17 mouse cellular contexts compared by ENCODE assay signal in the genomic region with DNA sequence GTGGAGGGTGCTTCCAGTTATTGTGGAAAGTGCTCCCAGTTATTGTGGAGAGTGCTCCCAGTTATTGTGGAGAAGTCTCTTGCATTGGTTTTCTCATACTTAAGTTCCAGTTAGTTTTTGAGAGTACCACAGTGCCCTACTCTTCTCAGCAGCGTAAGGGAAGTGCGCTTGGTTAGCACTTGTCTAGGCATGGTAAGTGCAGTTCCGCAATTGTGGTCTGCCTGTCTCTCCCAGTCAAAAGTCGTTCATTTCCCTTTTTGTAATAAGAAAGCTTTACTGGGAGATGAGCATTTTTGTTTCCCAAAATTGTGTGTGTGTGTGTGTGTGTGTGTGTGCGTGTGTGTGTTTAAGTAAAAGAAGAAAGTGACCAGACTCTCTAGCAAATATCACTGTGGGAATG. TPM values are rescaled to one million over a fixed set of nuclear protein-coding genes. Genes with fewer than 3 reads are reported as not detected.
A peak's percentile ranks its signal among the peaks of the same experiment; 100 is the strongest.
DNase-seq lines count a peak whose midpoint lies in the region; ATAC-seq and TF ChIP-seq lines count a peak whose summit lies in the region.
"Had no signal": no experiment of that assay in that cellular context is flagged by ENCODE, and none has a peak within 500 bp of the region (broad histone marks: within the 10 kb centered on the region; RNA-seq: fewer than 3 reads in every experiment).

No protein-coding gene starts in this region.

- H3K27ac ChIP-seq in liver, adult 2 months (replicated peaks; ENCODE audit: insufficient read depth, low read depth, low read length) = no peak overlapping the region
- H3K27ac ChIP-seq in liver, embryonic 11.5 days (ENCODE audit: low read depth, low read length) = no peak overlapping the region
- H3K27ac ChIP-seq in CH12.LX (ENCODE audit: insufficient read depth, low read depth) = peak overlapping the region; percentile 82
- H3K27ac ChIP-seq: hindbrain, embryonic 15.5 days; liver, embryonic 15.5 days had no signal

- no peaks in the 10 kb centered on the region for H3K36me3 ChIP-seq in liver, adult 2 months (ENCODE audit: control insufficient read depth, insufficient read depth, low read length)
- H3K36me3 ChIP-seq in liver, embryonic 11.5 days (ENCODE audit: control insufficient read depth, insufficient read depth, low read length) = no peaks in the 10 kb centered on the region
- H3K36me3 ChIP-seq in CH12.LX (replicated peaks in 1 of 2; ENCODE audit: control insufficient read depth in 1 of 2, insufficient read depth in 1 of 2, low read length in 1 of 2) = peaks cover 10 to 52% of the 10 kb centered on the region in 2 experiments
- H3K36me3 ChIP-seq: hindbrain, embryonic 15.5 days; liver, embryonic 15.5 days had no signal

- in situ Hi-C loops in CH12.LX (cut with MboI; ENCODE audit: low pct_ligation_motif_present, low pct_unique_long_range_greater_than_20kb, low sequenced_read_pairs) = no loop called here

- H3K79me2 ChIP-seq in liver, adult 2 months (ENCODE audit: control insufficient read depth, insufficient read depth, low read length) = 0 out of 2 replicates have a peak, but pooled peaks cover 3% of the 10 kb centered on the region
- H3K79me2 ChIP-seq in CH12.LX (replicated peaks; ENCODE audit: control insufficient read depth, extremely low read depth, insufficient read depth, poor library complexity, severe bottlenecking) = peaks cover 38% of the 10 kb centered on the region

- dilution Hi-C loops in CH12.LX (cut with MboI; ENCODE audit: extremely low pct_ligation_motif_present, extremely low pct_unique_long_range_greater_than_20kb, low sequenced_read_pairs) = no loop called here

- H3K27me3 ChIP-seq in liver, adult 2 months (ENCODE audit: control insufficient read depth, insufficient read depth, low read length) = no peaks in the 10 kb centered on the region
- H3K27me3 ChIP-seq in liver, embryonic 11.5 days (replicated peaks; ENCODE audit: control insufficient read depth, insufficient read depth, low read length) = no peaks in the 10 kb centered on the region
- H3K27me3 ChIP-seq in CH12.LX (replicated peaks) = no peaks in the 10 kb centered on the region
- H3K27me3 ChIP-seq: hindbrain, embryonic 15.5 days; liver, embryonic 15.5 days had no signal

- DNase-seq in liver, adult 2 months (ENCODE audit: extremely low read depth, low read depth, low spot score) = peak; percentile 41
- no peak for DNase-seq in liver, embryonic 11.5 days (ENCODE audit: low spot score)
- DNase-seq in CH12.LX (ENCODE audit: extremely low read depth) = peak; percentile 84
- peak; percentile 33 for DNase-seq in c-Kit-positive CD71-negative TER-119-negative erythroid progenitor cells, embryonic 14.5 days (ENCODE audit: low read depth)
- DNase-seq in frontal cortex, postnatal 14 days (ENCODE audit: low spot score in 2 of 2) = no peak
- no peak for DNase-seq in frontal cortex, postnatal 25 days (ENCODE audit: low spot score in 2 of 2)
- no peak for DNase-seq in right cerebral cortex, postnatal 10 days (ENCODE audit: low spot score in 2 of 2)
- DNase-seq: adrenal gland, adult 8-10 months; cerebellum, postnatal 10 days; kidney, adult 11 months; kidney, postnatal 25 days; thymus, adult 2 months had no signal

- H3K9me3 ChIP-seq in liver, embryonic 11.5 days (ENCODE audit: control insufficient read depth, low read length) = no peaks in the 10 kb centered on the region
- no peaks in the 10 kb centered on the region for H3K9me3 ChIP-seq in CH12.LX (replicated peaks; ENCODE audit: low read length)
- H3K9me3 ChIP-seq: hindbrain, embryonic 15.5 days; liver, embryonic 15.5 days had no signal

- no peak for TF ChIP-seq POLR2A in liver, adult 2 months (IDR thresholded peaks at IDR 0.05; ENCODE audit: extremely low read depth, insufficient read depth, low read length)
- TF ChIP-seq POLR2A in CH12.LX (IDR thresholded peaks at IDR 0.05; ENCODE audit: low read depth, low read length) = peak; percentile 35; the same call in 1 of the 2 replicates

- H3K4me2 ChIP-seq in liver, embryonic 11.5 days = no peak overlapping the region
- peak overlapping the region; percentile 85 for H3K4me2 ChIP-seq in CH12.LX (ENCODE audit: insufficient read depth, low read depth, poor library complexity, severe bottlenecking)
- H3K4me2 ChIP-seq: hindbrain, embryonic 15.5 days; liver, embryonic 15.5 days; midbrain, embryonic 11.5 days had no signal

- whole genome bisulfite sequencing in liver, adult 2 months = 77% methylated on average over 5 of the region's 5 CpGs
- WGBS in liver, embryonic 11.5 days = 55% methylated on average over 5 of the region's 5 CpGs

- no peak for ATAC-seq in liver, embryonic 11.5 days (replicated peaks; ENCODE audit: low FRiP score)
- ATAC-seq in megakaryocyte-erythroid progenitor cell, adult 5-6 weeks (replicated peaks; ENCODE audit: low FRiP score, low TSS enrichment, poor library complexity, severe bottlenecking) = 0 out of 2 replicates have a peak, but pooled peaks have one; percentile 50

- H3K9ac ChIP-seq in liver, adult 2 months (ENCODE audit: low read depth, low read length) = no peak overlapping the region
- no peak overlapping the region for H3K9ac ChIP-seq in liver, embryonic 11.5 days (ENCODE audit: low read depth, low read length)
- H3K9ac ChIP-seq in CH12.LX (ENCODE audit: insufficient read depth, low read depth) = no peak overlapping the region; the same call in 1 of the 2 replicates
- H3K9ac ChIP-seq: hindbrain, embryonic 15.5 days; liver, embryonic 15.5 days had no signal

- H3K4me3 ChIP-seq in liver, adult 2 months (ENCODE audit: insufficient read depth, low read depth, low read length) = no peak overlapping the region
- H3K4me3 ChIP-seq in liver, embryonic 11.5 days (ENCODE audit: low read depth, low read length) = no peak overlapping the region
- no peak overlapping the region for H3K4me3 ChIP-seq in CH12.LX (replicated peaks in 1 of 3; ENCODE audit: low read depth in 2 of 3, low read length in 2 of 3, poor library complexity in 1 of 3)
- H3K4me3 ChIP-seq: hindbrain, embryonic 15.5 days; liver, embryonic 15.5 days had no signal

- H3K4me1 ChIP-seq in liver, adult 2 months (ENCODE audit: control insufficient read depth, insufficient read depth, low read length) = 0 out of 2 replicates have a peak, but pooled peaks cover 2% of the 10 kb centered on the region
- H3K4me1 ChIP-seq in liver, embryonic 11.5 days (replicated peaks; ENCODE audit: control insufficient read depth, insufficient read depth, low read length) = no peaks in the 10 kb centered on the region
- H3K4me1 ChIP-seq in CH12.LX (ENCODE audit: control insufficient read depth in 1 of 2, insufficient read depth in 2 of 2) = peaks cover 41 to 93% of the 10 kb centered on the region in 2 experiments

- no peak for TF ChIP-seq CTCF in liver, adult 2 months (IDR thresholded peaks at IDR 0.05; ENCODE audit: low read depth, low read length)
- TF ChIP-seq CTCF in CH12.LX (conservative IDR thresholded peaks at IDR 0.05 in 1 of 2, IDR thresholded peaks at IDR 0.05 in 1 of 2; ENCODE audit: low read depth in 2 of 2, low read length in 2 of 2) = no peak

- TF ChIP-seq RAD21 in CH12.LX (IDR thresholded peaks at IDR 0.05; ENCODE audit: low read depth, low read length) = no peak; the same call in 1 of the 2 replicates

- peak; percentile 92 for TF ChIP-seq EP300 in CH12.LX (IDR thresholded peaks at IDR 0.05; ENCODE audit: low read length)

TF ChIP-seq in CH12.LX, 34 proteins besides CTCF, POLR2A, EP300 and RAD21:
- TF ChIP-seq MEF2A (IDR thresholded peaks at IDR 0.05; ENCODE audit: borderline replicate concordance, low read depth, low read length) (peak; percentile 70; the same call in 1 of the 2 replicates), ZMIZ1 (IDR thresholded peaks at IDR 0.05; ENCODE audit: low read depth, low read length) (no peak), UBTF (IDR thresholded peaks at IDR 0.05; ENCODE audit: low read depth, low read length) (no peak), ZNF384 (IDR thresholded peaks at IDR 0.05; ENCODE audit: low read depth, low read length) (no peak), USF2 (conservative IDR thresholded peaks at IDR 0.05; ENCODE audit: low read depth, low read length) (no peak), SIN3A (IDR thresholded peaks at IDR 0.05; ENCODE audit: low read length) (peak; percentile 59; the same call in 1 of the 2 replicates), CHD2 (IDR thresholded peaks at IDR 0.05; ENCODE audit: low read length) (no peak), ETS1 (conservative IDR thresholded peaks at IDR 0.05; ENCODE audit: low read depth, low read length) (peak; percentile 78), GABPA (IDR thresholded peaks at IDR 0.05; ENCODE audit: insufficient replicate concordance, low read depth, low read length) (no peak), BHLHE40 (IDR thresholded peaks at IDR 0.05; ENCODE audit: low read depth, low read length) (peak; percentile 63), SMC3 (IDR thresholded peaks at IDR 0.05; ENCODE audit: low read depth, low read length) (no peak), USF1 (IDR thresholded peaks at IDR 0.05; ENCODE audit: low read depth, low read length) (no peak), RCOR1 (conservative IDR thresholded peaks at IDR 0.05; ENCODE audit: low read depth, low read length) (no peak), ZKSCAN1 (IDR thresholded peaks at IDR 0.05; ENCODE audit: borderline replicate concordance, low read depth, low read length) (no peak), IRF4 (IDR thresholded peaks at IDR 0.05; ENCODE audit: low read depth, low read length) (peak; percentile 86), CHD1 (IDR thresholded peaks at IDR 0.05; ENCODE audit: low read depth, low read length) (peak; percentile 82; the same call in 1 of the 2 replicates), TCF12 (IDR thresholded peaks at IDR 0.05; ENCODE audit: low read depth, low read length) (peak; percentile 81), ELF1 (IDR thresholded peaks at IDR 0.05; ENCODE audit: low read depth, low read length) (peak; percentile 70), KAT2A (IDR thresholded peaks at IDR 0.05; ENCODE audit: insufficient replicate concordance, low read length) (no peak), MXI1 (IDR thresholded peaks at IDR 0.05; ENCODE audit: low read depth, low read length) (no peak), MAZ (IDR thresholded peaks at IDR 0.05; ENCODE audit: low read depth, low read length) (no peak), JUND (conservative IDR thresholded peaks at IDR 0.05; ENCODE audit: low read depth, low read length) (no peak)

RNA-seq across cellular contexts. Expression of gene Arhgap24, which starts 17.6 kb away (rescaled TPM):
- total RNA-seq in liver, adult 2 months (2014; rRNA removed) = 6.3 and 6.9 TPM in 2 replicates
- 4.6 and 4.7 TPM in 2 replicates for polyA plus RNA-seq in liver, adult 2 months (2012; rRNA removed)
- polyA plus RNA-seq in liver, embryonic 11.5 days (2014; fragmentation: Nextera tagmentation; extraction: Ambion mirVana) = 5.0 and 5.3 TPM in 2 replicates
- total RNA-seq in CH12.LX (2012; rRNA removed) (23.5 and 34.7 TPM in 2 replicates), CH12.LX (2014; rRNA removed) (45.8 and 47.9 TPM in 2 replicates)
- 51.6 and 53.7 TPM in 2 replicates for polyA plus RNA-seq in CH12.LX (2012; ENCODE audit: insufficient read length, low read depth)
- not detected in 2 replicates for total RNA-seq in megakaryocyte-erythroid progenitor cell, adult 5-6 weeks (2014; fragmentation: Nextera tagmentation)
- not detected in 2 replicates for total RNA-seq in megakaryocyte-erythroid progenitor cell, adult 5-6 weeks (2017)
- total RNA-seq: MEL had no signal

Comparison
In these comparisons a context has a peak if more than half of its experiments do, and no peak if none do; other contexts are left out.
1. DNase-seq: peak in liver, adult 2 months (single experiment), CH12.LX (single experiment) and c-Kit-positive CD71-negative TER-119-negative erythroid progenitor cells, embryonic 14.5 days (single experiment); none in liver, embryonic 11.5 days (single experiment), frontal cortex, postnatal 14 days (0 of 2), frontal cortex, postnatal 25 days (0 of 2) and right cerebral cortex, postnatal 10 days (0 of 2).